Mouse (Mus musculus): ENCODE data around the gene Itgb4. TPM values are rescaled to one million over a fixed set of nuclear protein-coding genes. Genes with fewer than 3 reads are reported as not detected.

Itgb4 gene
- polyA plus RNA-seq, 1 experiment from 2014 or later: 2.7 TPM

- Histone ChIP-seq H3K9me3 (no peaks in the 10 kb centered on the region), H3K4me3 (no peak overlapping the region), H3K27ac (replicated peaks) (peak overlapping the region; percentile 84), H3K4me2 (no peak overlapping the region), H3K9ac (no peak overlapping the region), H3K36me3 (peaks cover 71% of the 10 kb centered on the region), H3K27me3 (no peaks in the 10 kb centered on the region), H3K4me1 (replicated peaks) (peaks cover 58% of the 10 kb centered on the region)
- ATAC-seq (ENCODE audit: low read depth): no peak
- WGBS: 72% methylated on average over 5 of the region's 5 CpGs
Observed at GRCm38 (mm10) chr11:115954712-115955111, 19.8 kb upstream of the Itgb4 start.

- 53% methylated on average over 10 of the region's 10 CpGs for WGBS
- Histone ChIP-seq H3K27ac (replicated peaks) (peak overlapping the region; percentile 84), H3K36me3 (peaks cover 72% of the 10 kb centered on the region), H3K4me2 (no peak overlapping the region), H3K4me3 (no peak overlapping the region), H3K9me3 (no peaks in the 10 kb centered on the region), H3K4me1 (replicated peaks) (peaks cover 52% of the 10 kb centered on the region), H3K27me3 (no peaks in the 10 kb centered on the region), H3K9ac (peak overlapping the region; percentile 54)
- ATAC-seq (ENCODE audit: low read depth): peak; percentile 44; the same call in 1 of the 2 replicates
Observed at GRCm38 (mm10) chr11:115955195-115955858, 19.2 kb upstream of the Itgb4 start.

GRCm38 (mm10) chr11:115956453-115956852, 18.1 kb upstream of the Itgb4 start:
- ATAC-seq (ENCODE audit: low read depth): peak; percentile 60
- Histone ChIP-seq H3K9ac (0 out of 2 replicates have a peak overlapping the region, but pooled peaks have one; percentile 3), H3K27ac (replicated peaks) (peak overlapping the region; percentile 84), H3K4me1 (replicated peaks) (peaks cover 43% of the 10 kb centered on the region), H3K36me3 (peaks cover 72% of the 10 kb centered on the region), H3K27me3 (no peaks in the 10 kb centered on the region), H3K4me2 (no peak overlapping the region), H3K4me3 (no peak overlapping the region), H3K9me3 (no peaks in the 10 kb centered on the region)
- WGBS: 16% methylated on average over 4 of the region's 4 CpGs

- Histone ChIP-seq H3K27me3 (no peaks in the 10 kb centered on the region), H3K36me3 (peaks cover 72% of the 10 kb centered on the region), H3K9ac (no peak overlapping the region), H3K4me1 (replicated peaks) (peaks cover 39% of the 10 kb centered on the region), H3K4me3 (no peak overlapping the region), H3K27ac (replicated peaks) (peak overlapping the region; percentile 84), H3K4me2 (no peak overlapping the region), H3K9me3 (no peaks in the 10 kb centered on the region)
- WGBS: 50% methylated on average over 7 of the region's 7 CpGs
- no peak for ATAC-seq (ENCODE audit: low read depth)
Observed at GRCm38 (mm10) chr11:115957971-115958370, 16.5 kb upstream of the Itgb4 start.

- H3K4me1 ChIP-seq (replicated peaks): peaks cover 38% of the 10 kb centered on the region
- WGBS: 94% methylated on average over 9 of the region's 9 CpGs
- no peak for ATAC-seq (ENCODE audit: low read depth)
- H3K4me3 ChIP-seq: no peak overlapping the region
- no peaks in the 10 kb centered on the region for H3K9me3 ChIP-seq
- no peak overlapping the region for H3K4me2 ChIP-seq
- peaks cover 73% of the 10 kb centered on the region for H3K36me3 ChIP-seq
- H3K27ac ChIP-seq (replicated peaks): no peak overlapping the region
- H3K27me3 ChIP-seq: no peaks in the 10 kb centered on the region
- H3K9ac ChIP-seq: no peak overlapping the region
Observed at GRCm38 (mm10) chr11:115959018-115959417, 15.5 kb upstream of the Itgb4 start.

GRCm38 (mm10) chr11:115962651-115963412, 11.7 kb upstream of the Itgb4 start:
- H3K4me1 ChIP-seq (replicated peaks): peaks cover 2% of the 10 kb centered on the region
- H3K27ac ChIP-seq (replicated peaks): no peak overlapping the region
- ATAC-seq (ENCODE audit: low read depth): no peak
- no peak overlapping the region for H3K9ac ChIP-seq
- H3K4me2 ChIP-seq: no peak overlapping the region
- H3K9me3 ChIP-seq: no peaks in the 10 kb centered on the region
- WGBS: 91% methylated on average over 9 of the region's 9 CpGs
- peaks cover 86% of the 10 kb centered on the region for H3K36me3 ChIP-seq
- H3K4me3 ChIP-seq: no peak overlapping the region
- H3K27me3 ChIP-seq: no peaks in the 10 kb centered on the region

GRCm38 (mm10) chr11:115964977-115965604, 9.4 kb upstream of the Itgb4 start:
- H3K27ac ChIP-seq (replicated peaks): 0 out of 2 replicates have a peak overlapping the region, but pooled peaks have one; percentile 3
- no peaks in the 10 kb centered on the region for H3K27me3 ChIP-seq
- ATAC-seq (ENCODE audit: low read depth): no peak
- no peak overlapping the region for H3K4me2 ChIP-seq
- H3K9me3 ChIP-seq: no peaks in the 10 kb centered on the region
- peaks cover 71% of the 10 kb centered on the region for H3K36me3 ChIP-seq
- WGBS: 85% methylated on average over 10 of the region's 10 CpGs
- H3K4me3 ChIP-seq: no peak overlapping the region
- no peaks in the 10 kb centered on the region for H3K4me1 ChIP-seq (replicated peaks)
- no peak overlapping the region for H3K9ac ChIP-seq

GRCm38 (mm10) chr11:115968731-115969405, 5.6 kb upstream of the Itgb4 start:
- Histone ChIP-seq H3K36me3 (peaks cover 33% of the 10 kb centered on the region), H3K27me3 (peaks cover 11% of the 10 kb centered on the region), H3K9me3 (no peaks in the 10 kb centered on the region), H3K4me3 (no peak overlapping the region), H3K4me2 (no peak overlapping the region), H3K27ac (replicated peaks) (no peak overlapping the region), H3K9ac (no peak overlapping the region), H3K4me1 (replicated peaks) (0 out of 2 replicates have a peak, but pooled peaks cover 3% of the 10 kb centered on the region)
- WGBS: 66% methylated on average over 5 of the region's 5 CpGs
- no peak for ATAC-seq (ENCODE audit: low read depth)

GRCm38 (mm10) chr11:115970006-115970673, 4.4 kb upstream of the Itgb4 start:
- no peak overlapping the region for H3K9ac ChIP-seq
- ATAC-seq (ENCODE audit: low read depth): no peak

GRCm38 (mm10) chr11:115971016-115971415, 3.5 kb upstream of the Itgb4 start:
- Histone ChIP-seq H3K27me3 (peaks cover 32% of the 10 kb centered on the region), H3K9ac (no peak overlapping the region), H3K4me1 (replicated peaks) (peaks cover 20% of the 10 kb centered on the region), H3K36me3 (peaks cover 11% of the 10 kb centered on the region), H3K9me3 (no peaks in the 10 kb centered on the region), H3K4me2 (no peak overlapping the region), H3K4me3 (no peak overlapping the region), H3K27ac (replicated peaks) (no peak overlapping the region)
- ATAC-seq (ENCODE audit: low read depth): no peak
- WGBS: 69% methylated on average over 6 of the region's 6 CpGs

More at GRCm38 (mm10) chr11:115970006-115970673, 4.4 kb upstream of the Itgb4 start:
- peaks cover 23% of the 10 kb centered on the region for H3K27me3 ChIP-seq
- H3K9me3 ChIP-seq: no peaks in the 10 kb centered on the region
- 67% methylated on average over 15 of the region's 15 CpGs for WGBS
- H3K27ac ChIP-seq (replicated peaks): no peak overlapping the region
- no peak overlapping the region for H3K4me3 ChIP-seq
- peaks cover 20% of the 10 kb centered on the region for H3K36me3 ChIP-seq
- H3K4me2 ChIP-seq: no peak overlapping the region
- peaks cover 13% of the 10 kb centered on the region for H3K4me1 ChIP-seq (replicated peaks)

GRCm38 (mm10) chr11:115975083-115975420, 543 bp downstream of the Itgb4 start:
- Histone ChIP-seq H3K27ac (replicated peaks) (no peak overlapping the region), H3K9ac (peak overlapping the region; percentile 66), H3K4me2 (peak overlapping the region; percentile 63), H3K4me1 (replicated peaks) (peaks cover 24% of the 10 kb centered on the region), H3K9me3 (no peaks in the 10 kb centered on the region), H3K4me3 (peak overlapping the region; percentile 42), H3K36me3 (no peaks in the 10 kb centered on the region), H3K27me3 (peaks cover 52% of the 10 kb centered on the region)
- ATAC-seq (ENCODE audit: low read depth): no peak
- WGBS: 3% methylated on average over 18 of the region's 18 CpGs

Measured in neural tube, embryonic 13.5 days (tissue).